Mouse (Mus musculus) liver, embryonic 14.5 days (tissue): ENCODE data around the gene Pcyox1.

Source experiments
- CTCF ChIP-seq: IDR thresholded peaks from 2 replicates; pipeline ENCODE4 v1.5.1; 2016; ENCODE audit warnings: antibody characterized with exemption, low read depth, control low read depth
- EP300 ChIP-seq: IDR thresholded peaks from 2 replicates; pipeline ENCODE4 v1.6.1; 2016; ENCODE audit warnings: antibody characterized with exemption, low read depth

DNA sequence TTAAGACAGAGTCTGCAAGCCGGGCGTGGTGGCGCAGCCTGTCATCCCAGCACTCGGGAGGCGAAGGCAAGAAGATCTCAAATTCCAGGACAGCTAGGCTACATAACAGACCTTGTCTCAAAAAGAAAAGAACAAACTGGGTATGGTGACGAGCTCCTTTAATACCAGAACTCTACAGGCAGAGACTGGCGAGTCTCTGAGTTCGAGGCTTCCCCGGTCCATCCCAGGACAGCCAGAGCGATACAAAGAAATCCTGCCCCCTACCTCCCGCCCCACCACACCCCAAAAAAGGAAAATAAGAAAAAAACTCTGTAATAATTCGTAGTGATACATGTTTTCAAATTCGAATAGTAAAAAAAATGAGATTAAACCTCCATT lies 42.2 kb upstream of the Pcyox1 start:
- TF ChIP-seq CTCF (no peak), EP300 (no peak)
